Mouse (Mus musculus): Measurements from ENCODE around the gene Fibp. TPM values are rescaled to one million over a fixed set of nuclear protein-coding genes. Genes with fewer than 3 reads are reported as not detected.

The Fibp gene
- polyA plus RNA-seq, 1 experiment: 132 TPM

DNA sequence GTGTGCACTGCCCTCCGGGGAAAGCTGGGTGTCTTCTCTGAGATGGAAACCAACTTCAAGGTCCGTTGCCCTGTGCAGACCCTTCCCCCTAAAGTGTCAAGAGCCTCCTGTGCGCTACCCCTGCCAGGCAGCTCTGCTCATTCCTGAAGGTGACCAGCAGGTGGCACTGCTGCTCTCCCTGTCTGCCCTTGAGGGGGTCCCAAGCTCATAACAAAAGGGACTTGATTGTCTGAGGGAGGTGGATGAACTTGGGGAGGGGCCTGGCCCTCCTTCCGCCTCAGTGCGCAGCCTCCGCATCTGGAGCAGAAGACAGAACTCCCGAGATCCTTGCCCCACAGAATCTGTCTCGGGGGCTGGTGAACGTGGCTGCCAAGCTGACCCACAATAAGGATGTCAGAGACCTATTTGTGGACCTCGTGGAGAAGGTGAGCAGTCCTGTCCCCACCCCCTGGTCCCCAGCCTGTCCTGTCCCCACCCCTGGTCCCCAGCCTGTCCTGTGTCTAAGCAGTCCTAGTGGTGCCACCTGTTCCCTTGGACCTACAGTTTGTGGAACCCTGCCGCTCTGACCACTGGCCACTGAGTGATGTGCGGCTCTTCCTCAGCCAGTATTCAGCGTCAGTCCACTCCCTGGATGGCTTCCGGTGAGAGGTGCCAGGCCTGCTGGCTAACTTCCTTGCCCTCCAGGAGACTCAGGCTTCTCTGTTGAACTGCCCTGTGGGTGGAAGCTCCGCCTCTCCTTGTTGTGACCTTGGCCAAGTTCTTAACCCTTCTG lies 3.6 kb downstream of the Fibp start:
- no peak for DNase-seq (ENCODE audit: low read depth)

DNA sequence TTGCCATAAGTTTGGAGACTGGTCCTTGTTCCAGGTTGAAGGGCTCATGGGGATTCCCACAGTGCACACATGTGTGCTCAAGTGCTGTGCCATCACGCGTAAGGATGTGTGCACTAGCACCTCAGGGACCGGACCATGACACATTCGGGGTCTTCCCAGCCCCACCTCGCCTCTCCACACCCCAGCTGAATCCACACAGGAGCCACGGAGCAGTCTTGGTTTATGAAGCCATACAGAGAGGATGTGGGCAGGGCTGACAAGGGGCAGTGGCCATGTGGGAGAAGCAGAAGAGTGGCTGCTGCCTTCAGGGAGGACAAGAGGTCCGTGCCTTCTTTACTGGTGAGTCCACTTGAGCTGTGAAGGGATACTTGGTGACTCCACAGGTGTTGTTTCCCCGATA lies 4.6 kb downstream of the Fibp start:
- no peak for DNase-seq (ENCODE audit: low read depth)

DNA sequence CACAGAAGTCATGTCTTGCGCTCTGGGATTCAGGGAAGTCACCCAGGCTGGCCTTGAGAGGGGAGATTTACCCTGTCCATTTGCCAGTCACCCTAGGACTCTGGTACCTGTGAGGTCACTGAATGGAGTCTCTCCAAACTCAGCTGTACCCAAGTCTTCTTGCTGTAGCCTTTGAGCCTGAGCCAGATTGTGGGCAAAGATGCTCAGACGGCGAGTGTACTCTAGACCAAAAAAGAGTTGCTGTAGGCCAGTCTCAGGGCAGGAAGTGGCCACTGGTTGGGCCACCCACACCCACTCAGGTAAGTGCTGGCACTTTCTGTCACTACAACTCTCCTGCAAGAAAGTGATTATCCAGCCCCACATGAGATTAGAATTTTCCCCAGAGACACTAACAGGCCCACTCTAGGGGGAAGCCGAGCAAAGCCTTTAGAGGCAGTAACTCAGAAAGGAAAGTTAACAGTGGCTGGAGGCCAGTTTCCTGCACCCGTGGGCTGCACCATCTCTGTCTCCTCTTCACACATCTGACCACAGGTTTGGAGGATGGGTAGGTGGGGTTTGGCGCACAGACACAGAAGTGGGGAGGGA lies 6.6 kb downstream of the Fibp start:
- DNase-seq (ENCODE audit: low read depth): no peak

DNA sequence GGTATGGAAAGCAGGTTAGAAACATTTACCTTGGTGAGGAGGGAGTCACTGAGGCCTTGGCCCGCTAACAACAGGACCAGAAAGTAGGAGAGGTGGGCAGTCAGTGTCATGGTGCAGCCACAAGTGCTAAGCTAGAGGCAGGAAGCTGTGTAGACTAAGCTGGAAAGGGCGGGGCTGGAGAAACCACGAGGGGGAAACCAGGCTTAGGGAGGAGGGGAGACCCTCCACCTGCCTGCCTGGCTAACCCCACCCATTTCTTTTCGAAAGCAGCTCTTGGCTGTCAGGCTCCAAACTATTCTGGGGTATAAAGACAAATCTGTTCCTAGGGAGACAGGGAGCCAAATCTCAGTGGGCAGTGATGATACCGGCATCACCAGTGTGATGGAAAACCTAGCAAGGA lies 8.0 kb downstream of the Fibp start, which contains the start of gene Ctsw:
Gene Ctsw, minus strand, starts transcription at position 134 of the 400 bp plus-strand sequence.
- no peak for DNase-seq (ENCODE audit: low read depth)

DNA sequence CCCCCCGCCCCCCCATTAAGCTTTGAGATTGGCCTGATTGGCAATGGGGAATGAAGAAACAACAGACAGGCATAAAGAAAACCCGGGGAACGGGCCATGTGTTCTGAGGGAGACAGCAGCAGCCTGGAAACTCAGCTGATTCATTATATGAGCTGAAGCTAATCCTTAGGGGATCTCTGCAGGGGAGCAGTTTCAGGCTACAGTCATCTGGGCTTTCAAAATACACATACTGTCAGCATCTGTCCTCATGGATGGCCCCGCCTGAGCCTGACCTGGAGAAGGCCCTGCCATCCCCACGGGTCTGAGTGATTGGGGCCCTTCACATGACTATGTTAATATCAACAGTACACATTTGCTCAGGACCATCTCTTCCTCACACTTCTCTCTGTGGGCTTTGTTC lies 11.4 kb downstream of the Fibp start:
- DNase-seq (ENCODE audit: low read depth): no peak

DNA sequence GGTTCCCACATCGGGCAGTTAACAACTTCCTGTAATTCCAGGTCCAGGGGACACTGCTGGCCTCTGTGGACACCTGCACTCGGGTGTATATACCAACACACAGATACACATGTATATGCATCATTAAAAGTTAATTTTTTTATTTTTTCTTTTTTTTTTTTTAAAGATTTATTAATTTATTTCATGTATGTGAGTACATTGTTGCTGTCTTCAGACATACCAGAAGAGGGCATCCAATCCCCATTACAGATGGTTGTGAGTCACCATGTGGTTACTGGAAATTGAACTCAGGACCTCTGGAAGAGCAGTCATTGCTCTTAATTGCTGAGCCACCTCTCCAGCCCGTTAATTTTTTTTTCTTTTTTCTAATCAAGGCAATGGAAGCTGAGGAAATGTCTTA lies 12.4 kb downstream of the Fibp start:
- no peak for DNase-seq (ENCODE audit: low read depth)

DNA sequence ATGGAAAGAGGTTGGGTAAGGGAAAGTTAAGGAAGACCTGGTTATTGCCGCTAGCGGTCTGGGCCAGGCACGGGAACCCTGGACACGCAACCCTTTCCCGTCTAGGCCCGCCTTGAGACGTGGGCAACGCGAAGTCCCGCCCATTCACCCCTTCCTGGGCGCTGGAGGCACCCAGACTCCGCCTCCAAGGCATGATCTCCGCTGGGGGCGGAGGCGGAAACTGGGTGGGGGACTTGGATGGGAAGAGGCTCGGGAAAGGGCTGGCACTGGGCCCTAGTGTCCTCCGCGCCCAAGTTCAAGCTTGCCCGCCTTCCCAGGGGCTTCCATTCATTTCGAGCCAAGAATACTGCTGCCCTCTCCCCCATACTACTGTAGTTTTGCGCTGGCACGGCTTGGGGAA lies 13.3 kb downstream of the Fibp start, which contains the start of gene Efemp2:
Gene Efemp2, plus strand, starts transcription at position 235 of the 400 bp plus-strand sequence.
- no peak for DNase-seq (ENCODE audit: low read depth)

DNA sequence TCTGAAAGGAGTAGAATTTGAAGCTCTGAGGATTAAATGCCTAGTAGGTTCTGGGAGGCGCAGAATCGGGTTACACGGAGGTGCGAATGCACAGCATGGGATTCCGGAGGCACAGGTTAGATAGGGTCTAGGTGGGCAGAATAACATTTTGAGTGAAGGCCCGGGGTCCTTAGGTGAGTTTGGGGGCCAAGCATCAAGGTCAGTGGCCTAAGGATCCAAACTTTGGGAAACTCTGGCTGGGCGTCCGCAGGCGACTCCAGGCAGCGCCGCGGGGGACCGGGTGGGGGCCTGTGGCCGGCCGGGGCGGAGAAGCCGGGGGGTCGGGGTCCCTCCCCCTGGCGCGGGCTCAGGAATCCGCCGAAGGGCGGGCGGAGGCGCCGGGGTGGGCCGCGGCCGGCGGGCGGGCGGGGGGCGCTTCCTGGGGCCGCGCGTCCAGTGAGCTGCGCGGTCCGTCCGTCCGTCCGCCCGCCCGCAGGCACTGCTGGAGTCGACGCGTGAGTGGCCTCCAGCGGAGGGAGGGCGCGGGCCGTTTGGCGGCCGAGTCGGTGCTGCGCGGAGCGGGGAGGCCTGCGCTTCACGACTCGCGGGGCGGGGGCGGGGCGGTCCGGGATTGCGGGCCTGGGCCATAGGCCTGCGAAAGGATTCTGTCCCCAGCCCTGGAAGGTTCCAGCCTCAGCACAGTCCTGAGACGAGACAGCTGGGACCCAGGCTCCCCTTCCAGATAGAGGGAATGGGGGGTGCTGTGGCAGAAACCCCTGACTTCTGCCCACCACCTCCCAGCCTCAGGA lies 14.1 kb downstream of the Fibp start:
- no peak for DNase-seq (ENCODE audit: low read depth)

DNA sequence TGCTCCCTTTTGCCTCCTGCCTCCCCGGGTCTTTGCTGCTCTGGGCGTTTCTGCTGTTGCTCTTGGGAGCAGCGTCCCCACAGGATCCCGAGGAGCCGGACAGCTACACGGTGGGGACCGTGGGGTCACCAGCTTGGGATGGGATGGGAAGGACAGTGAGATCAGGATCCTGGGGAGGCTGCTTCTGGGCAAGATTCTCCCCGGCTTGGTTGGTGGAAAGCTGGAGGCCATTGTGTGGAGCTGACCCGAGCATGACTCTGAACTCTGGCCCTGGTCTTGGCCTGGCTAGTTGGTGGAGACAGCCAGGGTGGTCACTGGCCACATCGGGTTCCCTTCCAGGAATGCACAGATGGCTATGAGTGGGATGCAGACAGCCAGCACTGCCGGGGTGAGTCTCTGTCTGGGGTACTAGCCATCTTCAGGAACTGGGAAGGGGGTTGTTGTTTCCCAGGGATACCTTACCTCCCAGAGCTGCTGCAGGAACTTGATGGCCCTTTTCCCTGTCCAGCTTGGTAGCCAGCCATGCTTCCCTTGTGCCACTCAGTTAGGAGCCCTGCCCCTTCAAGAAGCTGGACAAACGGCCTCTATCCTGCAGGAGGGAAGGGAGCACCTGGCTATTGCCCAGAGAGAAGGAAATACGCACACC lies 14.8 kb downstream of the Fibp start:
- no peak for DNase-seq (ENCODE audit: low read depth)

DNA sequence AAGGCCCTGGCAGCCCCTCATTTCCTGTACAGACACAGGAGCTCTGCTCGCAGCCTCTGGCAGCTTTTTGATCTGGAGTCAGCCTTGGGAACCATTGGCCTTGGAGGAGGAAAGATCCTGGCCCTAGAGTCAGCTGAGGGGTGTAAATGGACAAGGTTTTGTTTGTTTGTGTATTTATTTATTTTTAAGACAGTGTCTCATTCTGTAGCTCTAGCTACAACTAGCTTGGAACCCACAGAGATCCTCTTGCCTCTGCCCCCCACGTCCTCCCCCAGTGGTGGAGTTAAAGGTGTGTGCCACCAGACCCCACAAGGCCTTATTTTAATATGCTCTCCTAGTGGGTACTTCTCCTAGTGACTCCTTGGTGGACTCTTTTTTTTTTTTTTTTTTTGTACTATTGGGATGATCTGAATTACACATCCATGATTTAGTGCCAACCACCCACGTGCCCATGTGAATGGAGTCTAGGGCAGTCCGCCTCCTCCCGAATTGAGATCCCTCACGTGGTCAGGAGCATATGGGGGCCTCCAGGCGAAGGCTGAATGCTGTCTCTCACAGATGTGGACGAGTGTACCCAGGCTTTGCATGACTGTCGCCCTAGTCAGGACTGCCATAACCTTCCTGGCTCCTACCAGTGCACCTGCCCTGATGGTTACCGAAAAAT lies 16.7 kb downstream of the Fibp start:
- DNase-seq (ENCODE audit: low read depth): no peak

DNA sequence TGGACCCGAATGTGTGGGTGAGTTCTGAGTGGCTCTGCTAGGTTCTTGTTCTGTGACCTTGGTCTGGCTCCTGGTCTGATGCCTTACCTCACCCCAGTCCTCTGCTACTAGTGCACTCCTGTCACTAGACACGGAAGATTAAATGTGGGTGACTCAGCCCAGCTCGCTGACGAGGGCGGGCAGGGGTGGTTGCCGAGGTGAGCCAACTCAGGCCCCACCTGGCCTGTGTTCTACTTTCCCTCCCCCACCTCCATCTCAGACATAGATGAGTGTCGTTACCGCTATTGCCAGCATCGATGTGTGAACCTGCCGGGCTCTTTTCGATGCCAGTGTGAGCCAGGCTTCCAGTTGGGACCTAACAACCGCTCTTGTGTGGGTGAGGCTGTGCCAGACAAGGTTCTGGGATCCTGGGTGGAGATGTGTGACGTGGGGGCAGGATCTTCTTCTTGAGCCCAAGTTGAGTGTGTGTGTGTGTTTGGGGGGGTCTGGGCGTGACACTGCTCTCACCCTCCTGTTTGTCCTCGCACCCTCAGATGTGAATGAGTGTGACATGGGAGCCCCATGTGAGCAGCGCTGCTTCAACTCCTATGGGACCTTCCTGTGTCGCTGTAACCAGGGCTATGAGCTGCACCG lies 17.4 kb downstream of the Fibp start:
- DNase-seq (ENCODE audit: low read depth): no peak

DNA sequence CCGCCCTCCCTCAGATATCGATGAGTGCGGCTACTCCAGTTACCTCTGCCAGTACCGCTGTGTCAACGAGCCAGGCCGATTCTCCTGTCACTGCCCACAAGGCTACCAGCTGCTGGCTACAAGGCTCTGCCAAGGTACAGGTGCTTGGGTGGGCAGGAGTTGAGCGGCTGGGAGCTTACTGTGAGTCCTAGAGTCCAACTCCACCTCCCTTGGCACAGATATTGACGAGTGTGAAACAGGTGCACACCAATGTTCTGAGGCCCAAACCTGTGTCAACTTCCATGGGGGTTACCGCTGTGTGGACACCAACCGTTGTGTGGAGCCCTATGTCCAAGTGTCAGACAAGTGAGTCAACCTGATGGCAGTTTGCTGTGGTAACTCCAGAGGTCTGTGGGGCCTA lies 19.6 kb downstream of the Fibp start:
- DNase-seq (ENCODE audit: low read depth): no peak

DNA sequence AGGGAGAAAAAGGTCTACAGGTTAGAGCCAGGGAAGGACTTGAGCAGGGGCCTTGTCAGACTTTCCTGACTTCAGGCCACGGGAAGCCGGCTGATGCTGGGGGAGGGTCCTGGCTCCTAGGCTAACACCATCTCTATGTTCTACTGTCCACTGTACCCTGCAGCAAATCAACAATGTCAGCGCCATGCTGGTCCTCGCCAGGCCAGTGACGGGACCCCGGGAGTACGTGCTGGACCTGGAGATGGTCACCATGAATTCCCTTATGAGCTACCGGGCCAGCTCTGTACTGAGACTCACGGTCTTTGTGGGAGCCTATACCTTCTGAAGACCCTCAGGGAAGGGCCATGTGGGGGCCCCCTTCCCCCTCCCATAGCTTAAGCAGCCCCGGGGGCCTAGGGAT lies 21.0 kb downstream of the Fibp start:
- DNase-seq (ENCODE audit: low read depth): no peak

DNA sequence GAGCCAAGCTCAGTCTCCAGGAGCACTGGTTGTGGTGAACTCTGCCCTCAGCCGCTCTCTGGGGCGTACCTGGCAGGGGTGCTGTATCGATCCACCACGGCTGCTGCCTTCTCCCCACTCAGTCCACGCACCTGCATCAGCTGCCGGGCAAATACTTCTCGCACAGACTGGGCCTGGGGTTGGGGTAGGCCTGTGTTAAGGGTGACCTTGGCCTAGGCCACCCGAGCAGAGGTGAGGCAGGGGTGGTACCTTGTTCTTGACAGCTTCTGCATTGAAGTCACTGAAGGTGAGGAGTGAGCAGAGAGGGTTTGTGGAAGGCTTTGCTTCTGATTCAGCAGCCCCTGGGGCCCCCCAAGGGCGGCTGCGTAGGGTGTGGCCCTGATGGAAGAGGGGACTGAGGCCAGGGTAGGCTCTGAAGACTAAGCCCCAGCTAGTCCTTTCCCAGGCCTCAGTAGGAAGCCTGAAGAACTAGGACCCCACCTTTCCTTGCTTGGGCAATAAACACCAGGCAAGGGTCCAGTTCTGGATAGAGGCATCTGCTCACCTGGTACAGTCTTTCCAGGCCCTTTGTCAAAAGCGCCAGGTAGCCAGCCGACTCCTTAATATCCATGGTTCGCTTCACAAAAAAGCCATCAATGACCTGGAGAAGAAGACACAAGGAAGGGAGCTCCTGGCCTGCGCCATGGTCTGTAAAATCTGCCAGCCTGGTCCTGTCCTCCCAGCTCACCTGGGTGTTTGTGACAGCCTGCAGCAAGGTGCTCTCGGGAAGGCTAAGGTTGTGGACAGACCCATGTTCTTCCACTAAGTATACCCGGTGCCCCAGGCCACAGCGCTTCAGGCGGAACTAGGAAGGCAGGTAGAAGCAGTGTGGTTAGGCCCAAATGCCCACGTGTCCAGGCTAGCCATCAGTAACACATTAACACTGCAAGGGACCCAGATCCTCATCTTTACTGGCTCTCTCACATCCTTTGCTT lies 23.3 kb downstream of the Fibp start:
- DNase-seq (ENCODE audit: low read depth): no peak

DNA sequence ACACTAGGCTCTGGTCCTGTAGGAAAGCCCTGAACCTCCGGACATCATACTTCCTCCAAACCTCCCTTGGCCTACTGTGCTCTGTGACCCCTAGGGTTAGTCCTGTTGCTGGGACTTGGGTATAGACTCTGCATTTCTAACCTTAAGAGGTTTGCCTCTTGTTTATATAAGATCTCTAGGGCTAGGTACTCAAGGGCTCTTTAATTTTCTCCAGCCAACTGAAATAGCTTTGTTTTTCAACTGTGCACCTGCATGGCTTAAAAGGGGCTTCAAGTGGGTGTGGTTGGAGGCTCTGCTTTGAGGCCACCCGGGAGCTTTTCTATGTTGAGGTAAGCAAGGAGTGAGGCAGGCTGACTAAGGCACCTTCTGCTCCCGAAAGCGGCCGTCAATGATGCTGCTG lies 24.1 kb downstream of the Fibp start:
- DNase-seq (ENCODE audit: low read depth): no peak

DNA sequence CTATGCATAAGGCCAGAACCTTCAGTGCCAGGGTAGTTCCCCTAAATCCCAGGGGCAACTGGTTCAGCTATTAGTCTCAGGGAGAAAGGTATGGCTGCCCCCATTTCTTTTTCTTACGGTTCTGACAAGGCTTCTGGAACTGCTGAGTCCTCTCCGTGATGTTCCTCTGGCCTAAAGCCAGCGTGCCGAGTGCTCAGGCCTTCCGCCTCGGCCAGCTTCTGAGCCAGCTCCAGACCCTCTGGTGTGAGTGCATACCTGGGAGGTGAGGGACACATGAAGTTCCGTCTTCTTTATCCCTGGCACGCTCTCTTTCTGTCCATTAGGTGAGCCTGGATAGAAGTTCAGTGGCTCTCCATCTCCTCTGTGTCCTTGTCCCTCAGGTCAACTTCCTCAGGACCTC lies 25.0 kb downstream of the Fibp start:
- DNase-seq (ENCODE audit: low read depth): no peak

DNA sequence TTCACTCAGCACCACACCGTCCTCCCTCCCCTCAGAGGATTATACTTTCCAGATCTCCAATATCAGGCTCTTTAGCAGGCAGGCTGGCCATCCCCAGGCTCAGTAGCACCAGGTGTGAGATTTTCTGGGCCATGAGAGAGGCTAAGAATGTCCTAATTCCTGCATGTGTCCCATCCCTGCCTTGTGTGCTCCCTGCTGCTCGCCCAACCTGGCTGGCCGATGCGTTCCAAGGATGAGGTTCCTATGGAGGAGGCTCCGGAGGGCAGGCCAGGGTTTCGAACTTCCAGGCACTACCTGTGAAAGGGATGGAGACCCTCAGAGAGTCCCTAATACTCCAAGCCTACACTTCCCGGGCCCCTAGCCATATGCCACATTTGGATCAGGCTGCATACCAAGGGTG lies 25.4 kb downstream of the Fibp start:
- no peak for DNase-seq (ENCODE audit: low read depth)

DNA sequence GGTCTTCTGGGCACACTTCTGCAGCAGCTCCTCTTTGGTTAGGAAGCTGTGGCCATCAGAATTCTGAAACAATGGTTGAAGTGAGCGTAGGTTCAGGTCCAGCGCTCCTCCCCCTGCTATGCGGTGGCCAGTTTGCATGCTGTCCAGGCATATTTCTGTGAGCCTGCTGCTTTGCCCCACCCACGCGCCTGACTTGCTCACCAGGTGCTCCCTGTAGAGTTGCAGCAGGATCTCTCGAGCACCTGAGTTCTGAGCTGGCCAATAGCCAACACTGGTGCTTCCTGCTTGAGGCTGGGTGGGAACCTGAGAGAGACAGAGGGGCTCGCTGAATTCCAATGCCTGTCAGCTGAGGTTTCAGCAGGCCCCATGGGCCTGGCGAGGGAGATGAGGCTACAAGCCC lies 25.9 kb downstream of the Fibp start:
- DNase-seq (ENCODE audit: low read depth): no peak

DNA sequence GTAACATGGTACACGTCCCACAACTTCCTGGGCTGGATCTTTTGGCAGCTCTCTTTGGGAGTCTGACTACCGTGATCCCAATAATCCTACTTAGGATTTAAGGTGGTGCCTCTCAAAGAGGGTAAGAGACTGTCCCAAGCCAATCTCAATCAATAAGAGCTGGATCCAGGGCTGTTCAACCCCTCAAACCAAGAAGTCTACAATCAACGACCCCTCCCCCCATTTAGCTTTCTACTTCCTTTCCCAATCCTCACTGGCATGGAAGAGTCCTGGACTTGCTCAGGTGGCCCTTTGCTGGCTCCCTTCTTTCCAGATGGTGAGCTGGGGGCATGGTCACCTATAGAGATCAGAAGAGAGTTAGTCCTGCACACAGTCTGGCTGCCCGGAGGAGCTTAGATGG lies 26.4 kb downstream of the Fibp start:
- no peak for DNase-seq (ENCODE audit: low read depth)

All from gonadal fat pad, adult 2 months (tissue).